Mouse (Mus musculus) embryonic facial prominence, embryonic 14.5 days (tissue): ENCODE results near the gene Camk1d. TPM values are rescaled to one million over a fixed set of nuclear protein-coding genes. Genes with fewer than 3 reads are reported as not detected.

Experiments
- ATAC-seq: fragments of 200-750 bp; cut with Nextera tagmentation; 2 replicates; pipeline ENCODE4 v1.8.0; 2017; ENCODE audit warnings: low read depth, moderate number of reproducible peaks, moderate TSS enrichment
- DNase-seq: peaks from one replicate; pipeline ENCODE4 v3.0.0-alpha.2; 2015; ENCODE audit warnings: low spot score
- H3K27ac ChIP-seq: fragments of 300-500 bp; sonication (generic); replicated peaks from 2 replicates; pipeline ENCODE4 v1.5.1; 2014; ENCODE audit warnings: low read depth, mild to moderate bottlenecking, low read length, moderate library complexity
- H3K27me3 ChIP-seq: fragments of 300-500 bp; sonication (generic); replicated peaks from 2 replicates; pipeline ENCODE4 v1.6.1; 2014; ENCODE audit warnings: low read length; ENCODE audit not compliant: control insufficient read depth, insufficient read depth
- H3K36me3 ChIP-seq: fragments of 300-500 bp; sonication (generic); 2 replicates; pipeline ENCODE4 v1.6.1; 2014; ENCODE audit warnings: low read length, mixed read lengths; ENCODE audit not compliant: control insufficient read depth, insufficient read depth
- H3K4me1 ChIP-seq: fragments of 300-500 bp; sonication (generic); 2 replicates; pipeline ENCODE4 v1.6.1; 2014; ENCODE audit warnings: antibody characterized with exemption, low read length; ENCODE audit not compliant: control insufficient read depth, insufficient read depth
- H3K4me2 ChIP-seq: fragments of 300-500 bp; sonication (generic); 2 replicates; pipeline ENCODE4 v1.6.1; 2014; ENCODE audit warnings: low read depth, mild to moderate bottlenecking, low read length, moderate library complexity, mixed read lengths
- H3K4me3 ChIP-seq: fragments of 300-500 bp; sonication (generic); 2 replicates; pipeline ENCODE4 v1.5.1; 2014; ENCODE audit warnings: low read depth, mild to moderate bottlenecking, low read length
- H3K9ac ChIP-seq: fragments of 300-500 bp; sonication (generic); 2 replicates; pipeline ENCODE4 v1.6.1; 2014; ENCODE audit warnings: low read depth, mild to moderate bottlenecking, low read length, moderate library complexity, mixed read lengths
- H3K9me3 ChIP-seq: fragments of 300-500 bp; sonication (generic); 2 replicates; pipeline ENCODE4 v1.6.1; 2016; ENCODE audit warnings: low read length; ENCODE audit not compliant: control insufficient read depth
- WGBS: fragments of 180-500 bp; shearing (Covaris S2); extraction: QIAGEN DNeasy Blood & Tissue Kit; methylation state at CpG from one replicate; pipeline ENCODE4 v1.1.7; 2014; 5-methylcytosine and 5-hydroxymethylcytosine counted together
- polyA plus RNA-seq: library from polyadenylated mRNA; unstranded; fragments of >200 nt; fragmentation: Nextera tagmentation; extraction: Ambion mirVana; gene quantifications from 2 replicates; pipeline ENCODE4 v1.2.1, GENCODE M21; 2014

Camk1d gene
- polyA plus RNA-seq, 1 experiment from 2014 or later, result 6.2 TPM

GRCm38 (mm10) chr2:5669498-5670040, 44.7 kb downstream of the Camk1d start:
- 70% methylated on average over 15 of the region's 15 CpGs for WGBS
- H3K9me3 ChIP-seq, result no peaks in the 10 kb centered on the region
- DNase-seq (no peak), ATAC-seq (no peak)
- H3K36me3 ChIP-seq, result no peaks in the 10 kb centered on the region
- no peak overlapping the region for H3K4me3 ChIP-seq
- H3K4me1 ChIP-seq, result no peaks in the 10 kb centered on the region
- H3K4me2 ChIP-seq, result no peak overlapping the region
- no peak overlapping the region for H3K9ac ChIP-seq
- no peak overlapping the region for H3K27ac ChIP-seq
- H3K27me3 ChIP-seq, result no peaks in the 10 kb centered on the region

- ATAC-seq, result no peak
- WGBS, result 76% methylated on average over 4 of the region's 4 CpGs
These were observed 45.4 kb downstream of the Camk1d start for GRCm38 (mm10) chr2:5668940-5669339.

GRCm38 (mm10) chr2:5663499-5663898, 50.8 kb downstream of the Camk1d start:
- H3K27ac ChIP-seq, result no peak overlapping the region
- H3K9me3 ChIP-seq, result no peaks in the 10 kb centered on the region
- no peak for DNase-seq
- no peaks in the 10 kb centered on the region for H3K4me1 ChIP-seq
- H3K4me3 ChIP-seq, result no peak overlapping the region
- no peaks in the 10 kb centered on the region for H3K27me3 ChIP-seq
- H3K4me2 ChIP-seq, result no peak overlapping the region
- no peak for ATAC-seq
- no peak overlapping the region for H3K9ac ChIP-seq
- no peaks in the 10 kb centered on the region for H3K36me3 ChIP-seq
- WGBS, result 86% methylated on average over 9 of the region's 9 CpGs

More at GRCm38 (mm10) chr2:5668940-5669339, 45.4 kb downstream of the Camk1d start:
- Histone ChIP-seq H3K9ac (no peak overlapping the region), H3K4me1 (no peaks in the 10 kb centered on the region), H3K36me3 (no peaks in the 10 kb centered on the region), H3K4me2 (no peak overlapping the region), H3K4me3 (no peak overlapping the region), H3K9me3 (no peaks in the 10 kb centered on the region), H3K27me3 (no peaks in the 10 kb centered on the region), H3K27ac (no peak overlapping the region)
- no peak for DNase-seq

- DNase-seq, result peak; percentile 37
- no peaks in the 10 kb centered on the region for H3K4me1 ChIP-seq
- H3K27me3 ChIP-seq, result no peaks in the 10 kb centered on the region
- H3K27ac ChIP-seq, result no peak overlapping the region
- no peaks in the 10 kb centered on the region for H3K9me3 ChIP-seq
- no peak overlapping the region for H3K4me3 ChIP-seq
- H3K9ac ChIP-seq, result no peak overlapping the region
- H3K36me3 ChIP-seq, result no peaks in the 10 kb centered on the region
- 48% methylated on average over 5 of the region's 5 CpGs for WGBS
- no peak overlapping the region for H3K4me2 ChIP-seq
- ATAC-seq, result no peak
These were observed 52.4 kb downstream of the Camk1d start for GRCm38 (mm10) chr2:5661946-5662345.

GRCm38 (mm10) chr2:5658000-5658399, 56.3 kb downstream of the Camk1d start:
- no peak for DNase-seq
- no peak for ATAC-seq
- Histone ChIP-seq H3K4me1 (no peaks in the 10 kb centered on the region), H3K4me2 (no peak overlapping the region), H3K4me3 (no peak overlapping the region), H3K27ac (no peak overlapping the region), H3K9ac (no peak overlapping the region), H3K36me3 (no peaks in the 10 kb centered on the region), H3K9me3 (no peaks in the 10 kb centered on the region), H3K27me3 (no peaks in the 10 kb centered on the region)
- 72% methylated on average over 3 of the region's 3 CpGs for WGBS

- Histone ChIP-seq H3K4me3 (no peak overlapping the region), H3K4me2 (no peak overlapping the region), H3K27me3 (no peaks in the 10 kb centered on the region), H3K4me1 (peaks cover 3% of the 10 kb centered on the region; the same call in 1 of the 2 replicates), H3K36me3 (no peaks in the 10 kb centered on the region), H3K9ac (no peak overlapping the region), H3K27ac (no peak overlapping the region), H3K9me3 (no peaks in the 10 kb centered on the region)
- ATAC-seq (no peak), DNase-seq (no peak)
- WGBS, result 67% methylated on average over 3 of the region's 3 CpGs
These were observed 58.0 kb downstream of the Camk1d start for GRCm38 (mm10) chr2:5656326-5656725.

GRCm38 (mm10) chr2:5652071-5652470, 62.2 kb downstream of the Camk1d start:
- no peak for ATAC-seq
- WGBS, result 67% methylated on average over 6 of the region's 6 CpGs

GRCm38 (mm10) chr2:5651285-5651870, 62.9 kb downstream of the Camk1d start:
- H3K27me3 ChIP-seq, result no peaks in the 10 kb centered on the region
- H3K9ac ChIP-seq, result no peak overlapping the region
- 70% methylated on average over 10 of the region's 10 CpGs for WGBS
- H3K4me1 ChIP-seq, result peaks cover 3% of the 10 kb centered on the region; the same call in 1 of the 2 replicates
- no peak overlapping the region for H3K4me2 ChIP-seq
- ATAC-seq (no peak), DNase-seq (no peak)
- no peaks in the 10 kb centered on the region for H3K9me3 ChIP-seq
- H3K4me3 ChIP-seq, result no peak overlapping the region
- no peaks in the 10 kb centered on the region for H3K36me3 ChIP-seq
- no peak overlapping the region for H3K27ac ChIP-seq

More at GRCm38 (mm10) chr2:5652071-5652470, 62.2 kb downstream of the Camk1d start:
- Histone ChIP-seq H3K27me3 (no peaks in the 10 kb centered on the region), H3K4me3 (no peak overlapping the region), H3K4me1 (peaks cover 3% of the 10 kb centered on the region; the same call in 1 of the 2 replicates), H3K36me3 (no peaks in the 10 kb centered on the region), H3K9me3 (no peaks in the 10 kb centered on the region), H3K4me2 (no peak overlapping the region), H3K9ac (no peak overlapping the region), H3K27ac (no peak overlapping the region)
- no peak for DNase-seq

GRCm38 (mm10) chr2:5649226-5649625, 65.1 kb downstream of the Camk1d start:
- peaks cover 3% of the 10 kb centered on the region; the same call in 1 of the 2 replicates for H3K4me1 ChIP-seq
- H3K4me2 ChIP-seq, result no peak overlapping the region
- no peaks in the 10 kb centered on the region for H3K36me3 ChIP-seq
- H3K27me3 ChIP-seq, result no peaks in the 10 kb centered on the region
- WGBS, result 54% methylated on average over 5 of the region's 5 CpGs
- no peak overlapping the region for H3K27ac ChIP-seq
- H3K9me3 ChIP-seq, result no peaks in the 10 kb centered on the region
- H3K4me3 ChIP-seq, result no peak overlapping the region
- ATAC-seq, result no peak
- no peak overlapping the region for H3K9ac ChIP-seq
- peak; percentile 24 for DNase-seq
